Comparison of ENCODE assay signal across 9 mouse cellular contexts in the genomic region with DNA sequence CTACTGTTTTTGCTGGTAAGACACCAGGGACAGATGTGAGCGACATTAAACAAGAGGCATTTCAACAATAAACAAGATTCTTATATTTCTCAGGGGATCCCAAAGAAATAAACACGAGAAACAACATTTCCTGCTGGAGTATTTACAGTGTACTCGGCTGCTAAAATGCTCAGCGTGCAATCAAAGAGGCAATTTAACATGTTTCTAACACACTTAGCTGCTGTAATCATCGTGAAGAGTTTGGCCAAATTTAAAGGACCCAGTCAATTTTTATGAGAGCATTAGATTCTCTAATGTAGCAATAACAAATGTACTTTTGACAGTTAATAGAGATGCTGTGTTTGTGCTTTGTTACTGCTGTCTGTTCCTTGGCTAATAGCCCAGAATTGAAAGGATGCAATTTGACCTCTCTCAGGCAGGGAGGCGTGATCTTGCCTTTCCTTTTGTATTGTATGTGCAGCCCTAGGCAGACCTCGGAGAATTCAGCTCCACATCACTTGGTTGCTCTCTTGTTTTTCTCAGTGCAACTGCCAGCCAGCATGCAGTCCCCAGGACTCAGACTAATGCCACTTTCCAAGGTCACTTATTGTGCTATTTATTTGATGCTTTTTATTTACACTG. TPM values are rescaled to one million over a fixed set of nuclear protein-coding genes. Genes with fewer than 3 reads are reported as not detected.
DNase-seq lines count a peak whose midpoint lies in the region; ATAC-seq and TF ChIP-seq lines count a peak whose summit lies in the region.
"Had no signal": no experiment of that assay in that cellular context is flagged by ENCODE, and none has a peak within 500 bp of the region (broad histone marks: within the 10 kb centered on the region; RNA-seq: fewer than 3 reads in every experiment).

No protein-coding gene starts in this region.

- DNase-seq in ZHBTc4 (ENCODE audit: low read depth, low spot score) = peak; percentile 24
- peak; percentile 33 for DNase-seq in embryo, embryonic 9.5 days (ENCODE audit: extremely low spot score)
- no peak for DNase-seq in midbrain, embryonic 11.5 days (ENCODE audit: low spot score, missing footprints)
- no peak for DNase-seq in urinary bladder, postnatal 10 days (ENCODE audit: low spot score)
- no peak for DNase-seq in right cerebral cortex, adult 2 months (ENCODE audit: low spot score in 2 of 2)
- DNase-seq in left cerebral cortex, adult 2 months (ENCODE audit: extremely low spot score in 1 of 2, low spot score in 2 of 2) = no peak

- 0 out of 2 replicates have a peak, but pooled peaks cover 2% of the 10 kb centered on the region for H3K36me3 ChIP-seq in hindbrain, embryonic 16.5 days (ENCODE audit: control insufficient read depth, insufficient read depth, low read length)
- peaks cover 4% of the 10 kb centered on the region; the same call in 1 of the 2 replicates for H3K36me3 ChIP-seq in midbrain, embryonic 11.5 days (ENCODE audit: control insufficient read depth, insufficient read depth, low read length)

- no peaks in the 10 kb centered on the region for H3K9me3 ChIP-seq in hindbrain, embryonic 16.5 days (ENCODE audit: control insufficient read depth, low read length)
- H3K9me3 ChIP-seq in midbrain, embryonic 11.5 days (ENCODE audit: control insufficient read depth, low read length) = no peaks in the 10 kb centered on the region

- H3K27me3 ChIP-seq in hindbrain, embryonic 16.5 days (replicated peaks; ENCODE audit: control insufficient read depth, insufficient read depth, low read length) = no peaks in the 10 kb centered on the region
- H3K27me3 ChIP-seq in midbrain, embryonic 11.5 days (ENCODE audit: control insufficient read depth, insufficient read depth, low read length) = no peaks in the 10 kb centered on the region

- 15% methylated on average over 7 of the region's 7 CpGs for WGBS in hindbrain, embryonic 16.5 days
- 43% methylated on average over 7 of the region's 7 CpGs for WGBS in midbrain, embryonic 11.5 days

- intact Hi-C loops in left cerebral cortex, adult 2 months (cut with DNase I) = no loop called here

- H3K27ac ChIP-seq in hindbrain, embryonic 16.5 days (ENCODE audit: low read depth, low read length) = peak overlapping the region; percentile 37; the same call in 1 of the 2 replicates
- H3K27ac ChIP-seq in midbrain, embryonic 11.5 days (ENCODE audit: low read depth, low read length) = no peak overlapping the region
- H3K27ac ChIP-seq in left cerebral cortex, adult 2 months = no peak overlapping the region
- H3K27ac ChIP-seq: macrophage had no signal

- H3K9ac ChIP-seq in hindbrain, embryonic 16.5 days (ENCODE audit: low read depth, low read length) = no peak overlapping the region
- H3K9ac ChIP-seq in midbrain, embryonic 11.5 days (ENCODE audit: low read length) = no peak overlapping the region

- H3K4me1 ChIP-seq in hindbrain, embryonic 16.5 days (ENCODE audit: control insufficient read depth, insufficient read depth, low read depth, low read length) = 0 out of 2 replicates have a peak, but pooled peaks cover 5% of the 10 kb centered on the region
- H3K4me1 ChIP-seq in midbrain, embryonic 11.5 days (ENCODE audit: control insufficient read depth, insufficient read depth, low read length) = peaks cover 7% of the 10 kb centered on the region; the same call in 1 of the 2 replicates

- TF ChIP-seq CTCF in left cerebral cortex, adult 2 months (IDR thresholded peaks at IDR 0.05) = no peak

- H3K4me3 ChIP-seq in hindbrain, embryonic 16.5 days (ENCODE audit: low read length) = no peak overlapping the region
- no peak overlapping the region for H3K4me3 ChIP-seq in midbrain, embryonic 11.5 days (ENCODE audit: low read depth, low read length)
- H3K4me3 ChIP-seq in left cerebral cortex, adult 2 months = no peak overlapping the region

- ATAC-seq in hindbrain, embryonic 16.5 days = peak; percentile 69
- ATAC-seq in midbrain, embryonic 11.5 days (ENCODE audit: low FRiP score) = peak; percentile 41; the same call in 1 of the 2 replicates
- no peak for ATAC-seq in megakaryocyte-erythroid progenitor cell, adult 5-6 weeks (replicated peaks; ENCODE audit: low FRiP score, low TSS enrichment, poor library complexity, severe bottlenecking)

- H3K4me2 ChIP-seq in hindbrain, embryonic 16.5 days (ENCODE audit: low read length) = no peak overlapping the region; the same call in 1 of the 2 replicates
- H3K4me2 ChIP-seq in midbrain, embryonic 11.5 days = no peak overlapping the region

RNA-seq across cellular contexts. Expression of gene Inip, which starts 35.9 kb away (rescaled TPM):
- polyA plus RNA-seq in hindbrain, embryonic 16.5 days (2015; fragmentation: Nextera tagmentation; extraction: Ambion mirVana) = 46.7 and 50.7 TPM in 2 replicates
- polyA plus RNA-seq in midbrain, embryonic 11.5 days (2014; fragmentation: Nextera tagmentation; extraction: Ambion mirVana) = 110 and 121 TPM in 2 replicates
- total RNA-seq in megakaryocyte-erythroid progenitor cell, adult 5-6 weeks (2014; fragmentation: Nextera tagmentation) = 44.1 and 47.2 TPM in 2 replicates
- 41.4 and 52.0 TPM in 2 replicates for total RNA-seq in megakaryocyte-erythroid progenitor cell, adult 5-6 weeks (2017)
- total RNA-seq in left cerebral cortex, adult 2 months (2021) = 10 to 100 TPM; 22.3 to 23.1 TPM

RNA-seq across cellular contexts. Expression of gene Snx30, which starts 40.1 kb away (rescaled TPM):
- 16.5 and 18.8 TPM in 2 replicates for polyA plus RNA-seq in hindbrain, embryonic 16.5 days (2015; fragmentation: Nextera tagmentation; extraction: Ambion mirVana)
- polyA plus RNA-seq in midbrain, embryonic 11.5 days (2014; fragmentation: Nextera tagmentation; extraction: Ambion mirVana) = 11.8 and 12.3 TPM in 2 replicates
- 6.6 and 11.2 TPM in 2 replicates for total RNA-seq in megakaryocyte-erythroid progenitor cell, adult 5-6 weeks (2014; fragmentation: Nextera tagmentation)
- total RNA-seq in megakaryocyte-erythroid progenitor cell, adult 5-6 weeks (2017) = 4.9 and 13.2 TPM in 2 replicates
- 10 to 100 TPM; 33.4 to 37.2 TPM for total RNA-seq in left cerebral cortex, adult 2 months (2021)

Comparison
In these comparisons a context has a peak if more than half of its experiments do, and no peak if none do; other contexts are left out.
1. DNase-seq: peak in ZHBTc4 (single experiment) and embryo, embryonic 9.5 days (single experiment); none in midbrain, embryonic 11.5 days (single experiment), urinary bladder, postnatal 10 days (single experiment), right cerebral cortex, adult 2 months (0 of 2) and left cerebral cortex, adult 2 months (0 of 2).